Mouse (Mus musculus) cerebellum, postnatal 36 days (tissue): Measurements from ENCODE around the gene Smarcd1.

Experiments used
- DNase-seq, 2 experiments: peaks; one replicate each; pipeline ENCODE4 v3.0.0; 2021 to 2022; ENCODE audit warnings: mixed read lengths in 2 of 2

Gene Smarcd1

GRCm38 (mm10) chr15:99736675-99737074 is 34.7 kb downstream of the Smarcd1 start:
- DNase-seq, result no peak

- DNase-seq, result peak; percentile 26 to 45
These were observed 38.3 kb downstream of the Smarcd1 start for GRCm38 (mm10) chr15:99740229-99740628.

- DNase-seq, result no peak
These were observed 52.3 kb downstream of the Smarcd1 start for GRCm38 (mm10) chr15:99754204-99754603.
